Mouse (Mus musculus) heart, postnatal 0 days (tissue): ENCODE measurements at regions not wholly inside any gene's neighbourhood (a gene's known extent, or its start where the extent isn't known, plus 50 kb on each side); places are given as distances from the start of the nearest gene placed in this dataset.

Source experiments
- CTCF ChIP-seq: IDR thresholded peaks from 2 replicates; pipeline ENCODE4 v1.5.1; 2016; ENCODE audit warnings: antibody characterized with exemption, control low read depth, low read depth
- EP300 ChIP-seq: IDR thresholded peaks from 2 replicates; pipeline ENCODE4 v1.6.1; 2016; ENCODE audit warnings: antibody characterized with exemption, low read depth

DNA sequence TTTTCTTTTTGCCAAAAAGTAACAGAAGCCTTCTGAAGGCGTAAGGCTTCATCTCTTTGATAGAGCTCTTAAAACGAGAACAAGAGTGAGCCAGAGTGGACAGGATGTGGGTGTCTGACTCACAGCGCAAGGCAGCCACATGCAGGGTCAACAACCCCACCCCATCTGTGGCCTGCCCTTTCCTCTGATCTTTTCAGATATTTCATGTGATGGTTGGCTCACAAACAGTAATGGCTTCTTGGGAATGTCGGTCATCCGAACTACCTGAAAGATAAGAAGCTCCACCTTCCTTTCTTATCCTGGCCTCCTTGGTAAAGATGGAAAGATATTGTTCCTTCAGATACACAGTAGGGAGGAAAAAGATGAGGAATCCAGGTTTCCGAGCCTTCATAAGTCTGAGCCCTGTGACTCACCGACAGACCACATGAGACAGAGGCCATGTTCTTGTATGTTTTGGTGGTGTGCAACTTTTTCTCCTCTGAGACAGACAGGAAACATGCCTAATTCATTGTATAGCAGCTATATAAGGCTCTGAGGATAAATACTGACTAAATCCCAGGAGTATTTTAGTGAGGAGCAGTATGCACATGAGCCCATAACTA lies 254.9 kb downstream of the Btg1 start:
- TF ChIP-seq CTCF: no peak
- TF ChIP-seq EP300: no peak
